32 mouse cellular contexts compared by ENCODE assay signal in the genomic region with DNA sequence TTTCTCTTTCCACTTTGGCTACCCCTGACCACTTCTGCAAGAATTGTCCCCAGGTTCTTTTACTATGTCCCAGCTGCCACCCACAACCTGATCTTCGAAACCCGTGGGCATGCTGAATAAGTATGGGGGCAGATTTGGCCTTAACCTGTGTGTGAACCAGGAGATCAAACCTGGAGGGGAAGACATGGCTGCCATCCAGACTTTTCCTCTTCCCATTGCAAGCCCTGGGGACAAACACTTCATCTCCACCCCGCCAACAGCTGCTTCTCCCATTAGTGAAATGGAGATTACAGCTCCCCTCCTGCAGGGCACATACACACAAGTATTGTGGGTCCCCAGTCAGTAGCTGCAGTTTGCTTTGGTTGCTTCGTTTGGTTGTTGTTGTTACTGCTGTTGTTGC. TPM values are rescaled to one million over a fixed set of nuclear protein-coding genes. Genes with fewer than 3 reads are reported as not detected.
"Had no signal": no experiment of that assay in that cellular context is flagged by ENCODE, and none has a peak within 500 bp of the region (broad histone marks: within the 10 kb centered on the region; RNA-seq: fewer than 3 reads in every experiment).

No protein-coding gene starts in this region.

- H3K4me2 ChIP-seq: embryonic facial prominence, embryonic 12.5 days; embryonic facial prominence, embryonic 13.5 days; embryonic facial prominence, embryonic 15.5 days; forebrain, embryonic 12.5 days; forebrain, embryonic 13.5 days; forebrain, embryonic 15.5 days had no signal

- ATAC-seq: forebrain, embryonic 13.5 days; forebrain, embryonic 14.5 days; forebrain, embryonic 15.5 days; forebrain, embryonic 16.5 days; forebrain, postnatal 0 days had no signal

- H3K4me3 ChIP-seq: embryonic facial prominence, embryonic 10.5 days; embryonic facial prominence, embryonic 12.5 days; embryonic facial prominence, embryonic 13.5 days; embryonic facial prominence, embryonic 15.5 days; erythroblast, embryonic 14.5 days; forebrain, embryonic 10.5 days; forebrain, embryonic 12.5 days; forebrain, embryonic 13.5 days; forebrain, embryonic 15.5 days; gastrocnemius, adult 2 months had no signal

- H3K27ac ChIP-seq: embryonic facial prominence, embryonic 10.5 days; embryonic facial prominence, embryonic 12.5 days; embryonic facial prominence, embryonic 13.5 days; embryonic facial prominence, embryonic 15.5 days; forebrain, embryonic 10.5 days; forebrain, embryonic 12.5 days; forebrain, embryonic 13.5 days; forebrain, embryonic 15.5 days; gastrocnemius, adult 2 months had no signal

- H3K9me3 ChIP-seq: embryonic facial prominence, embryonic 10.5 days; embryonic facial prominence, embryonic 12.5 days; embryonic facial prominence, embryonic 13.5 days; embryonic facial prominence, embryonic 15.5 days; forebrain, embryonic 10.5 days; forebrain, embryonic 12.5 days; forebrain, embryonic 13.5 days; forebrain, embryonic 15.5 days had no signal

- H3K9ac ChIP-seq: embryonic facial prominence, embryonic 12.5 days; embryonic facial prominence, embryonic 13.5 days; embryonic facial prominence, embryonic 15.5 days; forebrain, embryonic 12.5 days; forebrain, embryonic 13.5 days; forebrain, embryonic 15.5 days; forebrain, postnatal 0 days had no signal

- H3K36me3 ChIP-seq: embryonic facial prominence, embryonic 10.5 days; embryonic facial prominence, embryonic 12.5 days; embryonic facial prominence, embryonic 13.5 days; embryonic facial prominence, embryonic 15.5 days; forebrain, embryonic 10.5 days; forebrain, embryonic 12.5 days; forebrain, embryonic 15.5 days had no signal

- DNase-seq: cerebellum, adult 18-20 months; cerebellum, adult 2 months; cerebellum, adult 8-10 months; cerebellum, adult 9-10 months; cerebellum, adult 9-11 months; cerebellum, postnatal 10 days; cerebellum, postnatal 14 days; cerebellum, postnatal 25 days; cerebellum, postnatal 36 days; embryo, embryonic 11 days; forebrain, postnatal 0 days; gastrocnemius, adult 2 months; gastrocnemius, postnatal 10 days; gastrocnemius, postnatal 14 days; gastrocnemius, postnatal 25 days; gastrocnemius, postnatal 36 days had no signal

- H3K27me3 ChIP-seq: embryonic facial prominence, embryonic 15.5 days; forebrain, embryonic 15.5 days had no signal

RNA-seq across cellular contexts. Expression of a gene that starts 31.0 kb away (rescaled TPM):
- polyA plus RNA-seq: embryonic facial prominence, embryonic 10.5 days; embryonic facial prominence, embryonic 11.5 days; embryonic facial prominence, embryonic 12.5 days; embryonic facial prominence, embryonic 13.5 days; embryonic facial prominence, embryonic 14.5 days; embryonic facial prominence, embryonic 15.5 days; erythroblast, embryonic 14.5 days; forebrain, embryonic 10.5 days; forebrain, embryonic 11.5 days; forebrain, embryonic 12.5 days; forebrain, embryonic 13.5 days; forebrain, embryonic 14.5 days; forebrain, embryonic 15.5 days; forebrain, embryonic 16.5 days; forebrain, postnatal 0 days; frontal cortex, adult 2 months; gonadal fat pad, adult 2 months had no signal

RNA-seq across cellular contexts. Expression of a gene that starts 34.7 kb away (rescaled TPM):
- polyA plus RNA-seq: erythroblast, embryonic 14.5 days had no signal
